Mouse (Mus musculus) forebrain, embryonic 16.5 days (tissue): Measurements from ENCODE around the gene Mgll. TPM values are rescaled to one million over a fixed set of nuclear protein-coding genes. Genes with fewer than 3 reads are reported as not detected.

Experiments
- ATAC-seq: fragments of 200-750 bp; cut with Nextera tagmentation; 2 replicates; pipeline ENCODE4 v1.8.0; 2017; ENCODE audit warnings: mild to moderate bottlenecking, moderate library complexity
- H3K27ac ChIP-seq: fragments of 300-500 bp; sonication (generic); 2 replicates; pipeline ENCODE4 v1.5.1; 2014; ENCODE audit warnings: low read length, control low read depth
- H3K27me3 ChIP-seq: fragments of 300-500 bp; sonication (generic); replicated peaks from 2 replicates; pipeline ENCODE4 v1.6.1; 2014; ENCODE audit warnings: low read length; ENCODE audit not compliant: control insufficient read depth, insufficient read depth
- H3K36me3 ChIP-seq: fragments of 300-500 bp; sonication (generic); 2 replicates; pipeline ENCODE4 v1.6.1; 2014; ENCODE audit not compliant: control insufficient read depth, insufficient read depth
- H3K4me1 ChIP-seq: fragments of 300-500 bp; sonication (generic); replicated peaks from 2 replicates; pipeline ENCODE4 v1.6.1; 2014; ENCODE audit warnings: low read length; ENCODE audit not compliant: control insufficient read depth, insufficient read depth
- H3K4me2 ChIP-seq: fragments of 300-500 bp; sonication (generic); 2 replicates; pipeline ENCODE4 v1.6.1; 2014; ENCODE audit warnings: mild to moderate bottlenecking, low read length, control low read depth
- H3K4me3 ChIP-seq: fragments of 300-500 bp; sonication (generic); replicated peaks from 2 replicates; pipeline ENCODE4 v1.5.1; 2014; ENCODE audit warnings: mild to moderate bottlenecking, low read length, control low read depth
- H3K9ac ChIP-seq: fragments of 300-500 bp; sonication (generic); replicated peaks from 2 replicates; pipeline ENCODE4 v1.6.1; 2014; ENCODE audit warnings: low read depth, low read length, control low read depth
- H3K9me3 ChIP-seq: fragments of 300-500 bp; sonication (generic); 2 replicates; pipeline ENCODE4 v1.6.1; 2016; ENCODE audit warnings: low read length; ENCODE audit not compliant: control insufficient read depth
- WGBS: fragments of 180-500 bp; shearing (Covaris S2); extraction: QIAGEN DNeasy Blood & Tissue Kit; methylation state at CpG from one replicate; pipeline ENCODE4 v1.1.7; 2014; 5-methylcytosine and 5-hydroxymethylcytosine counted together
- polyA plus RNA-seq: library from polyadenylated mRNA; unstranded; fragments of >200 nt; fragmentation: Nextera tagmentation; extraction: Ambion mirVana; gene quantifications from 2 replicates; pipeline ENCODE4 v1.2.1, GENCODE M21; 2015

The Mgll gene
- polyA plus RNA-seq, 1 experiment from 2014 or later, result 35.2 TPM

DNA sequence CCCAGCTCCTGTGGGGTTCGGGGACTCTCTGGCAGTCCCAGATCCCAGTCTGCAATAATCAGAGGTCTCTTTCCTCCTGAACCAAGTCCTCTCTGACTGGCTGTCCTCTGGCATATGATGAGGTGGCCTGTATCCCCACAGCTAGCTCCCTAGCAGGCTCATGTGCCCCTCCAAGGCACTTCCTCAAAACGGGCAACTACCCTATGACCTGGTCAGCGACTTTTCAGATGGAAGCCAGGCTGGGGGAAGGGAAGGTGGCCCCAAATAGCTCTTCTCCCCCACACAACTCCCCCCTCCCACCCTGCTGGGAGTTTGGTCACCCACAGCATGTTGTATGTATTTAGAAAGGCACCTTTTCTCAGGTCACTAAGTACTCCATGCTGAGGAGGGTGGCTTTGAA is 101.9 kb downstream of the Mgll start:
- no peaks in the 10 kb centered on the region for H3K9me3 ChIP-seq
- H3K4me1 ChIP-seq, result peaks cover 13% of the 10 kb centered on the region
- no peaks in the 10 kb centered on the region for H3K27me3 ChIP-seq
- H3K4me3 ChIP-seq, result no peak overlapping the region
- WGBS, result 64% methylated on average over 3 of the region's 3 CpGs
- no peak overlapping the region for H3K4me2 ChIP-seq
- no peak overlapping the region for H3K9ac ChIP-seq
- no peaks in the 10 kb centered on the region for H3K36me3 ChIP-seq
- no peak overlapping the region for H3K27ac ChIP-seq
- no peak for ATAC-seq

DNA sequence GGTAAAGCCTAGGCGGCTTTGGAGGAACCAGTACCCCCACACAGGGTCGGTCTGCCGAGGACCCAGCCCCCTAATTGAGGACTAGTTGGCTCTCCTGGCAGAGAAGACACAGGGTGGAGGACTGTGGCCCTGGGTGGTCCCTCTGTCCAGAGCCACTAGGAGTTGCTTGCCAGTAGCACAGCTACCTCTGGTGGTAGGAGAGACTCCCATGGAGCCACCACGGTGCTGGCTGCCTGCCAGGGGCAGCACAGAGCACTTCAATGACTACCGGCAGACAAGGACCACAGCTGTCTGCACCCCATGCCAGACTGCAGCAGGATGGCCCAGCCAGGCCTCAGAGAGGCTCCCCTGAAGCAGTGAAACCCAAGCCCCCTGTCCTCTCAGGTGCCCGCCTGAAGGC is 102.3 kb downstream of the Mgll start:
- WGBS, result 29% methylated on average over 6 of the region's 6 CpGs
- peak; percentile 67 for ATAC-seq
- H3K4me1 ChIP-seq, result peaks cover 15% of the 10 kb centered on the region
- H3K4me2 ChIP-seq, result no peak overlapping the region
- no peaks in the 10 kb centered on the region for H3K36me3 ChIP-seq
- no peaks in the 10 kb centered on the region for H3K9me3 ChIP-seq
- H3K9ac ChIP-seq, result no peak overlapping the region
- no peak overlapping the region for H3K27ac ChIP-seq
- H3K27me3 ChIP-seq, result no peaks in the 10 kb centered on the region
- H3K4me3 ChIP-seq, result no peak overlapping the region

DNA sequence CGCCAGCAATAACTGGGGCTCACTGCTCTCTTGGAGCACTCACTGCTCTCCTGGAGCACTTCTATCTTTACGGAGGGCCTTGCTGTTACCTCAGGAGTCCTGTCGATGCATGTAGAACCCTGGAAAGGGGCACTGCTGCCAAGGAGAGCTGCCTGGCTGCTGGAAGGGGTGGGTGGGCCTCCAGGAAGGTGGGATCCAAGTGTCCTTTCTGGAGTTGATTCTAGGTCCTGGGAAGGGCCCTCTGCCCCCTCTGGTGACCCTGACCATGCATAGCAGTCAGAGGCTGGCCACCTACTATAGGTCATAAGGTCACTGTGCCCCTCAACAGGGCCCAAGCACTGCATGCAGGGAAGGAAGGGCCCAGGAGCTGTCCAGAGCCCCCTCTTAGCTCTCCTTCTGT is 102.8 kb downstream of the Mgll start:
- Histone ChIP-seq H3K27me3 (no peaks in the 10 kb centered on the region), H3K9ac (no peak overlapping the region), H3K9me3 (no peaks in the 10 kb centered on the region), H3K4me3 (no peak overlapping the region), H3K4me1 (peaks cover 15% of the 10 kb centered on the region), H3K36me3 (no peaks in the 10 kb centered on the region), H3K4me2 (no peak overlapping the region), H3K27ac (0 out of 2 replicates have a peak overlapping the region, but pooled peaks have one; percentile 9)
- 59% methylated on average over 3 of the region's 3 CpGs for WGBS
- ATAC-seq, result no peak

DNA sequence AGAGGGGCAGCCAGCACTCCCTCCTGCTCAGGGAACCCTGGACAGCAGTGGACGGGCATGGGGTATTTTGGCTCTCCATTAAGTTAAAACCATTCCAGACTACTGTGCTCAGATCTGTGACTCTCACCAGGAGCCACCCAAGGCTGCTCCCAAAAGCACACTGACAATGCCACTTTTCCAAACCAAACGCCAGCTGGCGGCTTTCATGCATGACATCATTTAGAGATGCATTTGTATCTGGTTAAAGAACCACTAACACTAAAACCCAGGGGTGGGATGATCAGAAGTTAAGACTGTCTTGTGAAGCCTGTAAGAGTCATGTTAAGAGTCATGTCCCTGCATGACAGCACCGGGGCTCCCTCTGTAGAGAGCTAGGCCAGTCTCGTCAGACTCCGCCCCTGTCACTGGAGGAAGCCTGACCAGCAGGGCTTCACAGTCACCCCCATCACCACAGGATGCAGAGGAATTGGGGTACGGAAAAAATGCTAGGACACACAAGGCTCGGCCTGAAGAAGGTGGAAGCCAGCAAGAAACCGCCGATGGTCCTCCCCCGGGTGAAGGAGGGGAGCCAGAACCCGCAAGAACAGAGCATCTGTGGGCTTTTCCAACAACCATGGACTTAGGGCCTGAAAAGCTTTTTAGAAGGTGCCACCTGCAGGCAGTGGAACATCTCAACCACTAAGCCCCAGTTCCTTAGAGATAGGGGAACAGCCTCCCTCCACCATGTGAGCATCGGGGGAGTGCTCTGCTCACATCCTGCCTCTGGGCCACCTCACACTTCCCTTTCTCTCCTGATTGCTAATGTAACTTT is 103.4 kb downstream of the Mgll start:
- 62% methylated on average over 13 of the region's 13 CpGs for WGBS
- no peak for ATAC-seq
- no peak overlapping the region for H3K4me2 ChIP-seq
- no peak overlapping the region for H3K4me3 ChIP-seq
- peaks cover 15% of the 10 kb centered on the region for H3K4me1 ChIP-seq
- H3K9me3 ChIP-seq, result no peaks in the 10 kb centered on the region
- H3K36me3 ChIP-seq, result no peaks in the 10 kb centered on the region
- 0 out of 2 replicates have a peak overlapping the region, but pooled peaks have one; percentile 9 for H3K27ac ChIP-seq
- no peaks in the 10 kb centered on the region for H3K27me3 ChIP-seq
- H3K9ac ChIP-seq, result no peak overlapping the region

DNA sequence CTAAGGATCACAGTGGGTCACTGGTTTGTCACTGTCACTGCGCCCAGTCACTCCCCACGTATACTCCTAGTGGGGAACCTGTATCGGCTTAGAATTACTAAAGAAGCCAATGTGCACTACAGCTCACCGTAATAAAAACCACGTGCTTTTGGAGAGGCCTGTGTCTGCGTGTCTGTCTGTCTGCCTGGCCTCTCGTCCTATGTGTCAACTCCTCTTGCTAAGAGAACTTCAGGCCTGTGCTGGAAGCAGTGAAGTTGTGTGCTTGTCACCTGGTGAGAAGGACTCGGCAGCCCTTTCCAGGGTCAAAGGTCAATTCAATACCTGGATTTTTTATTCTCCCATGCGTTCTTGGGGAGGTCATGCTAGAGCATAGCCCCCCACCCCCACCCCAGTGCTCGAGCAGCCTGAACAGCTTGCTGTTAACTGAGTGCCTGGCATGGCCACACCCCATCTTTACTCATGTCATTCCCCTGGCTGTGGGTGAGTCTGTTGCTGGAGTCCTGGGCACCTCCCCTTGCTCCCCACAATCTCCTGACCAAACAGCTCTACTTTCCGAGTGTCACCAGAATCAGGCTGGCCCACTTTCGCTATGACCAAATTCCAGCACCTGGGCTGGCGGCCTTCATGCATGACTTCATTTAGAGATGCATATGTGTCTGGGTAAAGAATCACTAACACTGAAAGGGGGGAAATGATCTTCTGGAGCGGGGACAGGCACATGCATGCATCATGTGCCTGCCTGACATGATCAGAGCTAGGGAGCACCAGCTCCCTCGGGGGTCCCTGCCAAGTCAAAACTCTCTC is 104.2 kb downstream of the Mgll start:
- H3K27me3 ChIP-seq, result no peaks in the 10 kb centered on the region
- no peak overlapping the region for H3K9ac ChIP-seq
- no peak overlapping the region for H3K4me3 ChIP-seq
- no peak overlapping the region for H3K27ac ChIP-seq
- no peaks in the 10 kb centered on the region for H3K9me3 ChIP-seq
- H3K36me3 ChIP-seq, result no peaks in the 10 kb centered on the region
- no peak overlapping the region for H3K4me2 ChIP-seq
- WGBS, result 82% methylated on average over 15 of the region's 15 CpGs
- no peak for ATAC-seq
- peaks cover 15% of the 10 kb centered on the region for H3K4me1 ChIP-seq

DNA sequence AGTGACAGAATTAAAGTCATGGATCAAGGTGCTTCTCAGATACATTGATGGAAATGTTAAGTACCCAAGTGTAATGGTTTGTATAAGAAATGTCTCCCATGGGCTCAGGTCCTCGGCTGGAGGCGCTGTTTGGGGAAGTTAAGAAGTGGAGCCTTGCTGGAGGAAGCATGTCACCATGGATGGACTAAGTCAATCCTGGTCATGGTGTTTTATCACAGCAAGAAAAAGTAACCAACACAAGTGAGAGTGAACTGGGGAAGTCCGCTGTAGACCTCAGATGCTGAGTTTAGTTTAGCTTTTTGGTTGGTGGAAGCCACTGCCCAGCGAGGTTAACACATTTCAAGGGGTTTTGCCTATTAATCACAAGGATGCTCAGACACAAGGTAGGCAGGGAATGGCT is 105.4 kb downstream of the Mgll start:
- Histone ChIP-seq H3K9me3 (no peaks in the 10 kb centered on the region), H3K4me3 (no peak overlapping the region), H3K4me1 (peaks cover 15% of the 10 kb centered on the region), H3K36me3 (no peaks in the 10 kb centered on the region), H3K9ac (no peak overlapping the region), H3K27ac (no peak overlapping the region), H3K4me2 (no peak overlapping the region), H3K27me3 (no peaks in the 10 kb centered on the region)
- no peak for ATAC-seq
- WGBS, result 92% methylated on average over 4 of the region's 4 CpGs

DNA sequence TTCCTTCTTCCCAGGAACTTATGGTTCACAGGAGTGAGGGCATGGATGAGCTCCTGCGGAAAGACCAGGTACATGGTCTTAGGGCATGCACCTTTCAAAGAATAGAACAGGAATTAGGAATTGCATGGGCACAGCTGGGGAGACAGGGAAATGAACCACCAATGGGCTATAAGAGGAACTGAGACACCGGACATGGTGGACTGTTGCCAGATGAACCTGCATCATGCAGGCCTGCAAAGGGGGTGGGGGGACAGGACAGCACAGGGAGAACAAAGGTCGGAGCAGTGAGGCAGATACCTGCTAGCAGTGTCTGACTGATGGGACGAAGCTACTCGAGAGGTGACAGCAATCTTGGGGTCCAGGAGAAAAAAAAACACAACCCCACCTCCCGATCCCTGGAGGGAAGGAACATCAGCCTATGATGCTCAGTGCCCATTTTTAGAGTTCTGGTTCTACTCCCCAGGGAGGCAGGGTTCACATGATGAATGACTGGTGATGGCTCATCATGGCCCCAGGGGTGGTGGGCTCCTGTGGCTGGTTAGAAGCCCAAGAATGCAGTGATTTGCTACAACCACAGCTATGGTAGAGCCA is 106.0 kb downstream of the Mgll start:
- WGBS, result 92% methylated on average over 6 of the region's 6 CpGs
- Histone ChIP-seq H3K9me3 (no peaks in the 10 kb centered on the region), H3K4me2 (no peak overlapping the region), H3K4me1 (peaks cover 15% of the 10 kb centered on the region), H3K36me3 (no peaks in the 10 kb centered on the region), H3K27me3 (no peaks in the 10 kb centered on the region), H3K4me3 (no peak overlapping the region), H3K27ac (no peak overlapping the region), H3K9ac (no peak overlapping the region)
- no peak for ATAC-seq

DNA sequence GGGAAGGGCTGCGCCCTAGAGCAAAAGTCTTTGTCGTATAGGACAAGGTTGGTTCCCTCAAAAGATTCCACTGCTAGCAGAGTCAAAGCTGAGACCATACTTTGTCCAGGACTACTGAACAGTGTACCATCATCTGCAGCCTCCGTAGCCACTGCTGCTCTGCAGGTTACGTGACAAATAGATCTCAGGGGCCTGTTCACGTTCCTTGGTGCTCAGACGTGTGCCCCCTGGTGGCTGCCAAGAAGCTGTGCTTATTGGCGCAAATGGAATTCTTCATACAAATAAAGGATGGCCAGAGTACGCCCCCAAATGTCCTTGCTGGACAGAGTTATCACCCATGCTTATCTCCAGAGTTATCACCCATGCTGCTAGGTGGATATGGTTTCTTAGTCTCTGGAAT is 107.2 kb downstream of the Mgll start:
- H3K9ac ChIP-seq, result no peak overlapping the region
- WGBS, result 22% methylated on average over 8 of the region's 8 CpGs
- no peaks in the 10 kb centered on the region for H3K9me3 ChIP-seq
- no peaks in the 10 kb centered on the region for H3K27me3 ChIP-seq
- no peak overlapping the region for H3K4me3 ChIP-seq
- ATAC-seq, result peak; percentile 61
- peaks cover 14% of the 10 kb centered on the region for H3K4me1 ChIP-seq
- H3K36me3 ChIP-seq, result peaks cover 6% of the 10 kb centered on the region; the same call in 1 of the 2 replicates
- H3K4me2 ChIP-seq, result no peak overlapping the region
- no peak overlapping the region for H3K27ac ChIP-seq

DNA sequence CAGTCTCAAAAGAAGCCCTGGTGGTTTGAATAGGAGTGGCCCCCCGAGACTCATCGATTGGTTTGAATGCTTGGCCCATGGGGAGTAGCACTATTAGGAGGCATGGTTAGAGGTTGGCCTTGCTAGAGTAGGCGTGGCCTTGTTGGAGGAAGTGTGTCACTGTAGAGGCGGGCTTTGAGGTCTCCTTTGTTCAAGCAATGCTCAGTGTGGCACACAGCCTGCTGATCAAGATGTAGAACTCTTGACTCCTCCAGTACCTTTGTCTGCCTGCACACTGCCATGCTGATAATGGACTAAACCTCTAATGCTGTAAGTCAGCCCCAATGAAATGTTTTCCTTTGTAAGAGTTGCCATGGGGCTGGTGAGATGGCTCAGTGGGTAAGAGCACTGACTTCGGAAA is 108.5 kb downstream of the Mgll start:
- Histone ChIP-seq H3K9me3 (no peaks in the 10 kb centered on the region), H3K4me1 (peaks cover 4% of the 10 kb centered on the region; the same call in 1 of the 2 replicates), H3K27ac (no peak overlapping the region), H3K9ac (no peak overlapping the region), H3K36me3 (peaks cover 10% of the 10 kb centered on the region; the same call in 1 of the 2 replicates), H3K27me3 (no peaks in the 10 kb centered on the region), H3K4me2 (no peak overlapping the region), H3K4me3 (no peak overlapping the region)
- 76% methylated on average over 5 of the region's 5 CpGs for WGBS
- ATAC-seq, result peak; percentile 24
